Mouse (Mus musculus): ENCODE measurements around the gene Pde4a.

GRCm38 (mm10) chr9:21136401-21136800 lies 29.1 kb upstream of the Pde4a start:
- TF ChIP-seq POLR2A (IDR thresholded peaks at IDR 0.05; ENCODE audit: extremely low read depth, insufficient read depth, low read length) (no peak), CTCF (IDR thresholded peaks at IDR 0.05; ENCODE audit: extremely low read depth, insufficient read depth, low read length) (no peak)
